Mouse (Mus musculus) macrophage (primary cell): Measurements from ENCODE around the gene Myo5c. TPM values are rescaled to one million over a fixed set of nuclear protein-coding genes. Genes with fewer than 3 reads are reported as not detected.

Experiments used
- H3K27ac ChIP-seq: fragments of 350-480 bp; formaldehyde crosslinking; 2 replicates; pipeline ENCODE4 v1.9.0; 2021
- H3K36me3 ChIP-seq: fragments of 350-480 bp; formaldehyde crosslinking; 2 replicates; pipeline ENCODE4 v1.9.0; 2021; ENCODE audit errors: inconsistent target
- H3K4me3 ChIP-seq: fragments of 350-480 bp; formaldehyde crosslinking; 2 replicates; pipeline ENCODE4 v1.9.0; 2021; ENCODE audit errors: inconsistent target
- H3K79me2 ChIP-seq: fragments of 350-480 bp; formaldehyde crosslinking; 2 replicates; pipeline ENCODE4 v1.9.0; 2021; ENCODE audit errors: inconsistent target
- WGBS: methylation state at CpG from one replicate; pipeline ENCODE4 v1.1.7; 2026; ENCODE audit warnings: inconsistent platforms; ENCODE audit not compliant: missing documents; 5-methylcytosine and 5-hydroxymethylcytosine counted together
- polyA plus RNA-seq: library from polyadenylated mRNA; stranded (reverse); fragments of 250-400 nt; gene quantifications from 3 replicates; pipeline ENCODE4 v1.2.4, GENCODE M21; 2018; ENCODE audit warnings: inconsistent platforms

Gene Myo5c
- polyA plus RNA-seq, 1 experiment from 2014 or later: not detected

- Histone ChIP-seq H3K27ac (no peak overlapping the region), H3K79me2 (no peaks in the 10 kb centered on the region), H3K4me3 (no peak overlapping the region), H3K36me3 (no peaks in the 10 kb centered on the region)
- 31% methylated on average over 13 of the region's 13 CpGs for WGBS
Measured at GRCm38 (mm10) chr9:75254196-75254955, 22.6 kb downstream of the Myo5c start.

GRCm38 (mm10) chr9:75255820-75256545, 24.2 kb downstream of the Myo5c start:
- Histone ChIP-seq H3K36me3 (no peaks in the 10 kb centered on the region), H3K4me3 (no peak overlapping the region), H3K27ac (no peak overlapping the region), H3K79me2 (no peaks in the 10 kb centered on the region)
- WGBS: 73% methylated on average over 14 of the region's 14 CpGs

GRCm38 (mm10) chr9:75258792-75259191, 27.0 kb downstream of the Myo5c start:
- 94% methylated on average over 4 of the region's 4 CpGs for WGBS
- H3K79me2 ChIP-seq: no peaks in the 10 kb centered on the region
- H3K36me3 ChIP-seq: no peaks in the 10 kb centered on the region
- H3K4me3 ChIP-seq: no peak overlapping the region
- H3K27ac ChIP-seq: no peak overlapping the region

GRCm38 (mm10) chr9:75259656-75260055, 27.8 kb downstream of the Myo5c start:
- WGBS: 95% methylated on average over 3 of the region's 4 CpGs
- H3K79me2 ChIP-seq: no peaks in the 10 kb centered on the region
- H3K4me3 ChIP-seq: no peak overlapping the region
- H3K27ac ChIP-seq: no peak overlapping the region
- no peaks in the 10 kb centered on the region for H3K36me3 ChIP-seq

- 54% methylated on average over 8 of the region's 8 CpGs for WGBS
- Histone ChIP-seq H3K36me3 (no peaks in the 10 kb centered on the region), H3K27ac (no peak overlapping the region), H3K4me3 (no peak overlapping the region), H3K79me2 (no peaks in the 10 kb centered on the region)
Measured at GRCm38 (mm10) chr9:75261332-75261872, 29.6 kb downstream of the Myo5c start.

GRCm38 (mm10) chr9:75262235-75262826, 30.5 kb downstream of the Myo5c start:
- no peak overlapping the region for H3K4me3 ChIP-seq
- H3K79me2 ChIP-seq: no peaks in the 10 kb centered on the region
- WGBS: 21% methylated on average over 8 of the region's 8 CpGs
- H3K36me3 ChIP-seq: no peaks in the 10 kb centered on the region
- no peak overlapping the region for H3K27ac ChIP-seq

- Histone ChIP-seq H3K36me3 (no peaks in the 10 kb centered on the region), H3K79me2 (no peaks in the 10 kb centered on the region), H3K27ac (no peak overlapping the region), H3K4me3 (no peak overlapping the region)
- WGBS: 77% methylated on average over 2 of the region's 3 CpGs
Measured at GRCm38 (mm10) chr9:75264008-75264718, 32.3 kb downstream of the Myo5c start.

GRCm38 (mm10) chr9:75267147-75267546, 35.3 kb downstream of the Myo5c start:
- Histone ChIP-seq H3K79me2 (no peaks in the 10 kb centered on the region), H3K4me3 (no peak overlapping the region), H3K27ac (no peak overlapping the region), H3K36me3 (no peaks in the 10 kb centered on the region)
- WGBS: 89% methylated on average over 6 of the region's 6 CpGs

GRCm38 (mm10) chr9:75270382-75270781, 38.6 kb downstream of the Myo5c start:
- no peaks in the 10 kb centered on the region for H3K36me3 ChIP-seq
- WGBS: 55% methylated on average over 6 of the region's 6 CpGs

GRCm38 (mm10) chr9:75271539-75271938, 39.7 kb downstream of the Myo5c start:
- Histone ChIP-seq H3K4me3 (no peak overlapping the region), H3K36me3 (no peaks in the 10 kb centered on the region), H3K79me2 (no peaks in the 10 kb centered on the region), H3K27ac (no peak overlapping the region)
- WGBS: 93% methylated on average over 8 of the region's 8 CpGs

More at GRCm38 (mm10) chr9:75270382-75270781, 38.6 kb downstream of the Myo5c start:
- H3K4me3 ChIP-seq: no peak overlapping the region
- no peaks in the 10 kb centered on the region for H3K79me2 ChIP-seq
- no peak overlapping the region for H3K27ac ChIP-seq

GRCm38 (mm10) chr9:75273646-75274045, 41.8 kb downstream of the Myo5c start:
- Histone ChIP-seq H3K79me2 (no peaks in the 10 kb centered on the region), H3K27ac (no peak overlapping the region), H3K4me3 (no peak overlapping the region), H3K36me3 (no peaks in the 10 kb centered on the region)
- 87% methylated on average over 6 of the region's 6 CpGs for WGBS

GRCm38 (mm10) chr9:75274486-75274885, 42.7 kb downstream of the Myo5c start:
- Histone ChIP-seq H3K4me3 (no peak overlapping the region), H3K27ac (no peak overlapping the region), H3K79me2 (no peaks in the 10 kb centered on the region), H3K36me3 (no peaks in the 10 kb centered on the region)
- 95% methylated on average over 5 of the region's 5 CpGs for WGBS

GRCm38 (mm10) chr9:75275051-75275450, 43.2 kb downstream of the Myo5c start:
- Histone ChIP-seq H3K79me2 (no peaks in the 10 kb centered on the region), H3K27ac (no peak overlapping the region), H3K4me3 (no peak overlapping the region), H3K36me3 (no peaks in the 10 kb centered on the region)
- 97% methylated on average over 9 of the region's 9 CpGs for WGBS

GRCm38 (mm10) chr9:75280814-75281213, 49.0 kb downstream of the Myo5c start:
- no peaks in the 10 kb centered on the region for H3K36me3 ChIP-seq
- no peak overlapping the region for H3K27ac ChIP-seq
- WGBS: 77% methylated on average over 5 of the region's 5 CpGs
- H3K79me2 ChIP-seq: no peaks in the 10 kb centered on the region
- H3K4me3 ChIP-seq: no peak overlapping the region
